Mouse (Mus musculus) T-helper 1 cell (primary cell): Measurements from ENCODE around the gene Zfhx2.
"Not testable (repeated sequence)": the region's sequence is repeated elsewhere in the genome, so short reads cannot be mapped to it uniquely, and the experiment has no call there.

Experiments
- in situ Hi-C: fragments of 300-600 bp; cut with MboI, MseI; formaldehyde crosslinking; loops from one replicate; pipeline ENCODE4 v1.15.1; 2025; ENCODE audit warnings: high pct_unique_total_duplicates

Zfhx2 gene

DNA sequence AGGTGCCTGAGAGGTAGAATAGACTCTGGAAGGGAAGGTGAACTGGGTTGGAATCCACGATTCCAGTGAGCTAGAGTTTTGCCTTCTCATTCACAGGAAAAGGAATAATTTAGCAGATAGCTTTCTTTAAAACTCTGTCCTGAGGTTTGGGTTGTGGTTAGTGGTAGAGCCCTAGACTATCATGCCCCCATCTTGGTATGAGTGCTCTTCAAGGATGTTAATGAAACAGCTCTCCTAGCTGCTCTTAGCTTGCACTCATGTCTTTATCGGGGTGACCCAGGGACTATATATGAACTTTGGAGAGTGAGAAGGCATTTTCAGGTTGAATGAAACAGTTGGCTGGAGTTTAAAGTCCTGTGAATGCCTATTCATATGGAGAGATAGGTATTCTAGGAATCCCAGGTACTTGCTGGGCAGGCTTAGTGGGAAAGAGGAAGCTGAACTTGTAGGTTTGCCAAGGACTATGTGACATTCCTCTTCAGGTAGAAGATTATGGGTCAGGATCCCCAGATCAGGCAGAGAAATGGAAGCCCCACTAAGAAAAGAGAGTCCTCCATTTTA lies 44.1 kb downstream of the Zfhx2 start:
- in situ Hi-C loops: no loop called here

DNA sequence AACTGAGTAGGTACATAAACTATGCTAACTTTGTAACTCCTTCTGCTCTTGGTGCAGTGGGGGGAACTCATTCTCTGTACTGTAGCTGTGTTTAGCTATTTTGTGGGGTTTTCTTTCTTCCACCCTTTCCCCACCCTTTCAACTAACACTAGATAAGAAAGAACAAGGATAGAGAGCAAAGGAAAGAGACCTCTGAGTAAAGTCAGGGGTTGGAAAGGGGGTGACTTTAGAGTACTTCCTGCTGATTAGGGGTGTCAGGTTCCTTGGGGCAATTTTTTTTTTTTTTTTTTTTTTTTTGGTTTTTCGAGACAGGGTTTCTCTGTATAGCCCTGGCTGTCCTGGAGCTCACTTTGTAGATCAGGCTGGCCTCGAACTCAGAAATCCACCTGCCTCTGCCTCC lies 48.4 kb downstream of the Zfhx2 start:
- in situ Hi-C loops: not testable (repeated sequence)

DNA sequence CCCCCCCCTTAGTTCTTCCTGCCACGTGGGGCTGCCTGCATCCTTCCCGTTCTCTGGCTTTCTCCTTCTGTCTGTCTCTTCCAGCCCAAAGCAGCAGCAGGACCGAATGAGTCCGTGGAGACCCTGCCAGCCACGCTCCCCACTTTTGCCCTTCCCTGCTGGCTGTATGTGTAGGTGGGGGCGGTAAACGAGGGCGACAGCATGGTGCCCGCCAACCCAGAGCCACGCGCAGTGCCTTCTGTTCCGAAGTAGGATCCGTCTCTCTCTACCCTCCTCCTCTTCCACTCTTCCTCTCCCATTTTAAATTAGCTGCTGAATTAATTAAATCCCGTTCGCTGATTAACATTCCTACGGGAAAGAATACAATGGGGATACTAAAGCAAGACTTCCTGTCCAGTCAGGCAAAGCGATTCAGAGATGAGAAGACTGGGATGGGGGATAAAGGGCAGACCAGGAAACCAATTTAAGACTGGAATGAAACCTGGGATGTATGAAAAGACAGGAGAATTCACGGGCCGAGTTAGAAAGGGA lies 59.4 kb downstream of the Zfhx2 start:
- in situ Hi-C loops: no loop called here

DNA sequence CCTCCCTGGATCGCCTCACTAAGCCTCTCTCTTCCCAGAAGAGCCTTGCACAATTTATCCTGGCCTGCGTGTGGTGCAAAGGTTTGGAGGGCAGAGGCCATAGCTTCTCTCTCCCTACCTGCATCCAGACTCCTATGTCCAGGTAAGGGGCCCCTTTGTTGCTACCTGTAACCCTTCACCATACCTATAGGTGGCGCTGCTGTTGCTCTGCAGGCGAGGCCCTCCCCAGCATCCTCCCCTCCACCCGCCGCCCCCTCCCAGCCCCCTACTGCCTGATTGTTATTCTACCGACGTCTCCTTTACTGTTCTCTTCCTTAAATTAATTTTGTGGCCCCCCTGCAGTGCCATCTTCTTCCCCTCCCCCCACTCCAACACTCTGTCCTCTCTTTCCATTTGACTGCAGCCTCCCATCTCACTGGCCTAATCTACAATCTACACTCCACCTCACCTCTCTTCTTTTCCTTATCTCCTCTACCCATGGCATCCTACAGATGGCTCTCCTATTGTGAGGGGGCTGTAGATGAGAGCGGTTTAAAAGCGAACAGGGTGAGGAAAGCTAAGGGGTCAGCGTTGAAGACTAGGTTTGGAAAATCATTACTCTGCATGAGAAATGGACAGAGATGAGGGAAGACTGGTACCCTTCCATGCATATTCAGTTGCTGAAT lies 63.0 kb downstream of the Zfhx2 start:
- in situ Hi-C loops: loop anchor here (5.0 kb wide), 1 partner anchor 48 kb away; no protein-coding TSS in a partner anchor

DNA sequence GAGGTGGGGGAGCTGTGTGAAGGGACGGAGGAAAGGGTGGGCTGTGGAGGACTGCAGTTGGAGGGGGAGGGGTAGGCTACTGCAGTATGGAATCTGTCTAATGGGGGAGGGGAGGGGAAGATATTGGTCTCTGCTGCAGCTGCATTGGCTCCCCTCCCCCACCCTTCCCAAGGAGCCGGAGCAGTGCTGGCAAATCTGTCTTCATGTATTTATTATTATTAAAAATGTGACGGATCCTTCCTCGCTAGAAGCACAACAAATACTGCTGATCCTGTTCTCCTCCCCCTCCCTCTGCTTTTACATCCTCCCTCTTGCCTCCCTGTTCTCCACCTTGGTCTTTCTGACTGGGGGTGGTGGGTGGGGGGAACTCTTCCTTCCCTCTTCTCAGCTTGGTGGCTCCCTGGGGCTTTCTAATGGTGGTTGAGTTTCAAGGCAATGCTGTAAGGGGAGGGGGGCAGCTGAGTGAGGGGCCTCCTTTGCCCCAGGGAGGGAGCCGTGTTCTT lies 63.7 kb downstream of the Zfhx2 start:
- in situ Hi-C loops: loop anchor here (5.0 kb wide), 1 partner anchor 49 kb away; no protein-coding TSS in a partner anchor

DNA sequence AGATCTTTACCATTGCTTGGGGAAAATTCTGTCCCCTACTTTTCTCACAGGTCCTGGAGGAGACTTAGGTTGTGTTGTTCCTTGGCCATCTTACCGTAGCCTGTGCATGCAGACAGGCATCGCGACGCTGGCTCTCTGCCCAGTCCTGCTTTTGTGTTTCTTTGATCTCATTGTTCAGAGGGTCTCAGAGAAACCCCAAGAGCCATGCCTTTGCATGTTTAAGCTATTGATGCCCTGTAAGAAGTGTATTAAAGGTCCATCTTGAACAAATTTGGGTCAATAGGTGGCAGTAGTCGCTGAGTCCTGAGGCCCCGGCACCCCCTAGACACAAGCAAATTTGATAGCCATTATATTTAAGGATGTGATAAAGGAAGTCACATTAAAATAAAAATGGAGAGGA lies 64.5 kb downstream of the Zfhx2 start:
- in situ Hi-C loops: loop anchor here (5.0 kb wide), 1 partner anchor 50 kb away; no protein-coding TSS in a partner anchor

DNA sequence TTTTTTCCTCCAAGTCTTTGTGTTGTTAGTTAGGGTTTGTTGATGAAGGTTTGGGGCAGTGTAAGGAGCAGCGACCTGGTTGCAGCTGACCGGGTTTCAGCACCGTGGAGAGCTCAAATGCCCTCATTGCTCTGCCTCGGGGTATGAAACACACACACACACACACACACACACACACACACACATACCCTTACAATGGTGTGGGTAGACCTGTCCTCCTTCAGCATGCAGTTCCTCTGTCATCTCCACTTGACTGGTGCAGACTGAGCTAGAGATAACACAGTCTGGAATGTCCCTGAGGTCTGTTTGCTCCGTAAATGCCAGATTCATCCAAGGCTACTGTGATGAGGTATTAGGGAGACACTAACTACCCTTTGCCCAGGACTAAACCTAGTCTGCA lies 64.9 kb downstream of the Zfhx2 start:
- in situ Hi-C loops: loop anchor here (5.0 kb wide), 1 partner anchor 50 kb away; no protein-coding TSS in a partner anchor

DNA sequence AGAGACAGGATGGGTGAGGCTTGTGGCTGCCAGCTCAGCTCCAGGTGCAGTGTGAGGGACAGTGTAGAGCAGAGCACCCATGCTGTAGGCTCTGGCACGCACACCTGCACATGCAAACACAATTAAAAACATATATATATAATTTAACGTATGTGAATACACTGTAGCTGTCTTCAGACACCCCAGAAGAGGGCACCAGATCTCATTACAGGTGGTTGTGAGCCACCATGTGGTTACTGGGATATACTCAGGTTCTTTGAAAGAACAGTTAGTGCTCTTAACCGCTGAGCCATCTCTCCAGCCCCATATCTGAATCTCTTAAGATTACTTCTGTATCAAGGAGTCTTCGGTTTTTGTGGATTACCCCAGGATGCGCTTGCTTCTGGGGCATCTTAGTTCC lies 66.6 kb downstream of the Zfhx2 start:
- in situ Hi-C loops: loop anchor here (5.0 kb wide), 1 partner anchor 52 kb away; no protein-coding TSS in a partner anchor

DNA sequence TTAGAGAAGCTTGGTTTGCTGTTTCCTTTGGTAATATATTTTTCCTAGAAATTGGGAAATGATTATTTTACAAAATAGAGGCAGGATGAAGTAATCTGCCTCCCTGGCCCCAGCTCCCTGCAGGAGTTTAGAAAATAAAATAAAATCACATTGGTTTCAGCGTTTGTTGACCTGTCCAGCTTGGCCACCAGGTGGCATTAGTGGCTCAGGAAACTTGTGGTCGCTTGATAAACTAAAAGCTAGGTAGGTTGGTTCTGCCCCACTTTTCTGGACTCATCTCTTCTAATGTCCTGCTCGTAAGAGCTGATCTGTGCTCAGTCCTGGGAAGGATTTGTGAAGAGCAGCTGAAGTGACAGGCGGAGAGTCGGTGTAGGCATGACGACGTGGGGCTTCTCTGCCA lies 67.9 kb downstream of the Zfhx2 start:
- in situ Hi-C loops: no loop called here

DNA sequence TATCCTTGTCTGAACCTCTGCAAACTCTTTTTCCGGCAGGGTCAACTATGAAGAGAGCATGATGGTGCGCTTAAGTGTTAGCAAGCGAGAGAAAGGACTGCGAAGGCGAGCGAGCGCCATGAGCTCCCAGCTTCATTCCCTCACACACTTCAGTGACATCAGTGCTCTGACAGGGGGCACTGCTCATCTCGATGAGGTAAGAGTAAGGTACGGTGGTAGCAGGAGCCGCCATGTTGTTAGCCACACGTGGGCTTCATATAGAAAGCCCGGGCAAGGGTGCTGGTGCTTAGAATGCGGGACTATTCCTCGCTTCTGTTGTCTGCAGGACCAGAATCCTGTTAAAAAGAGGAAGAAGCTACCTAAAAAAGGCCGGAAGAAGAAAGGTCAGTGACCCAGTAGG lies 69.1 kb downstream of the Zfhx2 start:
- in situ Hi-C loops: no loop called here

DNA sequence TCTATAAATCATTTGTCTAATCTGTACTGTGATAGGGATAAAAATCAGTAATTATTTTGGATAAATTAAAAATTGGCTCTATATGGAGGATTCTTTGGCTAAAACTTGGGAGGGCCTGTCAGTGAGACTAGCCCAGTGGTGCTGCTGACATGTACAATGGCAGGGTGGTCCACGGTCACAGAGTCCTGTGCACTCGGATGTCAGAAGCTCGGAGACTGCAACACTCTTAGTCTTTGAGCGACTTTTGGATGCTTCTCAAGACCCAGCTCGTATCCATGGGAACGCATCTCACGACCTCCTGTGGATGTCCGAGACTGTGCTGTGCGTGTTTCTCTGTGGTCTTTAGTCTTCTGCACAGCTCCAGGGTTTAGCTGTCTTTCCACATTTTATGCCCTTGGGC lies 71.7 kb downstream of the Zfhx2 start:
- in situ Hi-C loops: no loop called here

DNA sequence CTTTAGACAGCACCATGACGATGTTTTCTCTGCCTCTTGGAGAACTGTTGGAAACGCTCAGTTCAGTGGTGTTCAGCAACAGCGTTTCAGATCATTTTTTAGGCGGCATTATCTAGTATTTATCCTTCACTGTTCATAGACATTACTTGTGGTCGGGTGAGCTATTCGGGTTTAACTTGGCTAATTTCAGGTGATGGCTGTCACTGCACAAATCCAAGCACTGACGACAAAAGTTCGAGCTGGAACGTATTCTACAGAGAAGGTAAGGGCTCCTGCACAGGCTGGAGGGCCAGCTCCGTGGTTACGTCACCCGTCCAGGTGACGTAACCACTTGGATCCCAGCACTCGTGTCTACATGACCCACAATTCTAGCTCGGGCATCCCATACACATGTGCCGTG lies 75.2 kb downstream of the Zfhx2 start:
- in situ Hi-C loops: no loop called here

DNA sequence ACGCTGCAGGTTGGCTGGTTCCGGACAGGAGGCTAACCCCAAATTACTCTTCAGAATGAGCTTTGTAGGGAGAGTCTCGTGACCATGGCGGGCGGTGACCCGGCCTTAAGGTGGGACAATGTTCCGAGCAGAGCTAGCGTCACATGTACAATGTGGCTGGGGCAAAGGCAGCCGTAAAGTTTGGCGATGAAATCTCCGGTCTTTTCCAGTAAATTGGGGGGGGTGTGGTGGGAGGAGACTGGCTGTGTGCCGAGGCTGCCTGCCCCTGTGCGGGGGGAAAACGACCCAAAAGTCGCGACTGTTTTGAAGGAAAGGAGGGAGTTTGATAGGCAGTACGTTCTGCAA lies 76.4 kb downstream of the Zfhx2 start:
- in situ Hi-C loops: no loop called here

DNA sequence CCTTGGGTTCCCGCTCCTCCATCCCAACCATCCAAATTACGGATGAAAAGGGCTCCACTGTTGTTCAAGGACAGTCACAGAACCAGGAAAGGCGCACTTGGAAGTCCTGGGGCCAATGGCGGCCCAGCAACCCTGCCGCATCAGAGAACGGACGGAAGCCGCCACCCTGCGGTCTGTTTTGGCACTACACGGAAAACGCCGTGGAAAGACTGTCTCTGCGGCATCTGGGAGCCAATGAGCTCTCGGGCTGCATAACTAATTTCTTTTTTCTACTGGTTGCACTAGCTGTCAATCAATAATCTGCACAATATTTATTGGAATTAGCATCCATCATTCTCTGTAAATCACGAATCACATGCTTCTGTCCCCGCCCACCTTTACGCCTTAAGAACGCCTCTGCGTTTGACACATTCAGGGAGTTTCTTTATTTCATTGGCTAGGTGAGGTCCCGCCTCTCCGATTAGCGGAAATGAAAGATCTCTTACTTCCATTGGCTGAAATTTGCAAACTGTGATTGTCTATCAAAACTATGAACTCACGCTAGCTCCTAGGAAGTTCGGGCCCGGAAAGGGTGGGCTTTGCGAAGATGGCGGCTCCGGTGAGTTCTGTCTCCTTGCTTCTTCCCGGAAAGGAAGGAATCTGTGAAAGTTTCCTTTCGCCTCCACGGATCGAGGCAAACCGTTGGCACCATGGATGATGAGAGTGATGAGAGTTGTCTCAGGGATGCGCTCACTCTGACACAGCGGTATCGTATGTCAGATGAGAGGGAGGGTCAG lies 76.9 kb downstream of the Zfhx2 start, which contains the start of gene Ngdn:
Ngdn (plus strand) TSS at position 464 of the 776 bp plus-strand sequence.
- in situ Hi-C loops: no loop called here

DNA sequence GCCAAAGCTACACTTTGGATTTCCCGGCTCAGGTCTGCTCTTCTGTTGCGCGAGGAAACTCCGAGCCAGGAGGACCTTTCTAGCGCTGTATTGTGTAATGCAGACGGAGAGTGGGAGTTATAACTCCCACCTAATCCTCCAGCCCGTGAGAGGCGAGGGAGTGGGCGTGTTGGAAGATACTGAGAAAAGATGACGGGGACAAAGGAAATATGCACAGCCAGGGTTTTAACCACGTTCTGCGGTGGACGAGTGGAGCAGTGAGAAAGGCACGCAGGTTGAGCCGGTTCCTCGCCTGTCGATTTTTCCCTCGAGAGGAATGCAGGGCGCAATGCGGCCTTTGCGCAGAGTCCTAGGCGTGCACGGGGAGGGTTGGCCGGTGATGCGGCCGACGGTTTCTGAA lies 77.5 kb downstream of the Zfhx2 start:
- in situ Hi-C loops: no loop called here

DNA sequence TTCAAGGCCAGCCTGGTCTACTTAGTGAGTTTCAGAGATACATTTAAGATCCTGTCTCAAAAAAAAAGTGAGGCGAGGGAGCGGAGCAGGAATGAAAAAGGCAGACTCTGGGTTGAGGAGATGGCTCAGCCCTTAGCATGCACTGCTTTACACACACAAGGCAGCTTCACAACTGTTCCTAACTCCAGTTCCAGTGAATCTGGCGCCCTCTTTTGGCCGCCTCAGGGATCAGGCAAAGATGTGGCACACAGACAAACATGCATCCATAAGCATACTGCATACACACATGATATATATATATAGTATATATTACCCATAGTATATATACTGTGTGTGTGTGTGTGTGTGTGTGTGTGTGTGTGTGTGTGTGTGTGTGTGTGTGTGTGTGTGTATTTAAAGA lies 81.0 kb downstream of the Zfhx2 start:
- in situ Hi-C loops: no loop called here
